Mouse (Mus musculus) CH12.LX (cell line): ENCODE measurements around the gene Msantd1. TPM values are rescaled to one million over a fixed set of nuclear protein-coding genes. Genes with fewer than 3 reads are reported as not detected.

Source experiments
- DNase-seq: peaks from one replicate; pipeline ENCODE4 v3.0.0-alpha.2; 2013; ENCODE audit errors: extremely low read depth
- H3K27ac ChIP-seq: 2 replicates; pipeline ENCODE4 v1.5.1; 2012; ENCODE audit warnings: low read depth, mild to moderate bottlenecking, control low read depth, moderate library complexity; ENCODE audit not compliant: insufficient read depth
- H3K27me3 ChIP-seq: replicated peaks from 2 replicates; pipeline ENCODE3; 2012; ENCODE audit warnings: inconsistent platforms
- H3K36me3 ChIP-seq, 2 experiments: replicated peaks in 1 of 2; 2 replicates each; pipeline versions ENCODE3 to v1.6.1; 2012; ENCODE audit warnings: inconsistent platforms in 1 of 2, low read length in 1 of 2, mild to moderate bottlenecking in 1 of 2, mixed read lengths in 1 of 2, moderate library complexity in 1 of 2; ENCODE audit not compliant: control insufficient read depth in 1 of 2, insufficient read depth in 1 of 2
- H3K4me1 ChIP-seq, 2 experiments: 2 replicates each; pipeline ENCODE4 v1.6.1; 2012; ENCODE audit warnings: inconsistent platforms in 1 of 2, moderate library complexity in 1 of 2; ENCODE audit not compliant: insufficient read depth in 2 of 2, control insufficient read depth in 1 of 2
- H3K4me2 ChIP-seq: 2 replicates; pipeline ENCODE4 v1.6.1; 2012; ENCODE audit warnings: low read depth, mild to moderate bottlenecking, control low read depth; ENCODE audit not compliant: poor library complexity, insufficient read depth, severe bottlenecking
- H3K4me3 ChIP-seq, 3 experiments: fragments of 150-350 bp in 1 of 3; sonication (generic) in 1 of 3; replicated peaks in 1 of 3; 2 replicates each; pipeline versions ENCODE3 to v1.5.1; 2011 to 2012; ENCODE audit warnings: low read depth in 2 of 3, low read length in 2 of 3, mild to moderate bottlenecking in 2 of 3, moderate library complexity in 2 of 3, control low read depth in 1 of 3, improper control_type of control experiment in 1 of 3, inconsistent platforms in 1 of 3, mixed read lengths in 1 of 3; ENCODE audit not compliant: poor library complexity in 1 of 3
- H3K79me2 ChIP-seq: replicated peaks from 2 replicates; pipeline ENCODE4 v1.6.1; 2012; ENCODE audit warnings: mild to moderate bottlenecking, moderate library complexity; ENCODE audit not compliant: control insufficient read depth, poor library complexity, insufficient read depth, severe bottlenecking; ENCODE audit errors: extremely low read depth
- H3K9ac ChIP-seq: 2 replicates; pipeline ENCODE4 v1.6.1; 2012; ENCODE audit warnings: low read depth, mild to moderate bottlenecking, control low read depth, moderate library complexity; ENCODE audit not compliant: insufficient read depth
- H3K9me3 ChIP-seq: replicated peaks from 2 replicates; pipeline ENCODE3; 2012; ENCODE audit warnings: low read length, inconsistent platforms, mixed read lengths
- BHLHE40 ChIP-seq: IDR thresholded peaks from 2 replicates; pipeline ENCODE4 v1.6.1; 2011; ENCODE audit warnings: mild to moderate bottlenecking, low read depth, low read length, improper control_type of control experiment
- CHD1 ChIP-seq: IDR thresholded peaks from 2 replicates; pipeline ENCODE4 v1.6.1; 2012; ENCODE audit warnings: low read depth, low read length, improper control_type of control experiment, inconsistent platforms
- CTCF ChIP-seq, 2 experiments: IDR thresholded peaks in 1 of 2; conservative IDR thresholded peaks in 1 of 2; 2 replicates each; pipeline ENCODE4 v1.5.1; 2011 to 2012; ENCODE audit warnings: low read depth in 2 of 2, low read length in 2 of 2, improper control_type of control experiment in 1 of 2, inconsistent platforms in 1 of 2, mild to moderate bottlenecking in 1 of 2, moderate library complexity in 1 of 2
- ELF1 ChIP-seq: IDR thresholded peaks from 2 replicates; pipeline ENCODE4 v1.6.1; 2014; ENCODE audit warnings: low read depth, mild to moderate bottlenecking, inconsistent platforms, low read length, improper control_type of control experiment
- EP300 ChIP-seq: IDR thresholded peaks from 2 replicates; pipeline ENCODE4 v1.6.1; 2011; ENCODE audit warnings: low read length, improper control_type of control experiment
- ETS1 ChIP-seq: conservative IDR thresholded peaks from 2 replicates; pipeline ENCODE4 v1.6.1; 2012; ENCODE audit warnings: low read depth, mild to moderate bottlenecking, inconsistent platforms, low read length, improper control_type of control experiment, moderate library complexity
- GABPA ChIP-seq: IDR thresholded peaks from 2 replicates; pipeline ENCODE4 v1.6.1; 2012; ENCODE audit warnings: low read depth, low read length, improper control_type of control experiment, inconsistent platforms; ENCODE audit not compliant: insufficient replicate concordance
- JUND ChIP-seq: conservative IDR thresholded peaks from 2 replicates; pipeline ENCODE4 v1.6.1; 2011; ENCODE audit warnings: low read depth, low read length, improper control_type of control experiment
- MAFK ChIP-seq: IDR thresholded peaks from 2 replicates; pipeline ENCODE4 v1.6.1; 2011; ENCODE audit warnings: low read length, improper control_type of control experiment; ENCODE audit not compliant: insufficient replicate concordance
- MAZ ChIP-seq: IDR thresholded peaks from 2 replicates; pipeline ENCODE4 v1.6.1; 2012; ENCODE audit warnings: low read depth, mild to moderate bottlenecking, inconsistent platforms, low read length, improper control_type of control experiment, moderate library complexity
- MEF2A ChIP-seq: IDR thresholded peaks from 2 replicates; pipeline ENCODE4 v1.6.1; 2014; ENCODE audit warnings: low read depth, mild to moderate bottlenecking, inconsistent platforms, low read length, improper control_type of control experiment, borderline replicate concordance
- MYC ChIP-seq: IDR thresholded peaks from 2 replicates; pipeline ENCODE4 v1.6.1; 2011; ENCODE audit warnings: low read depth, mild to moderate bottlenecking, improper control_type of control experiment, low read length
- NELFE ChIP-seq: IDR thresholded peaks from 2 replicates; pipeline ENCODE4 v1.6.1; 2011; ENCODE audit warnings: low read depth, low read length, improper control_type of control experiment
- NRF1 ChIP-seq: IDR thresholded peaks from 2 replicates; pipeline ENCODE4 v1.6.1; 2014; ENCODE audit warnings: low read depth, mild to moderate bottlenecking, inconsistent platforms, low read length, improper control_type of control experiment, moderate library complexity
- POLR2A ChIP-seq: IDR thresholded peaks from 2 replicates; pipeline ENCODE4 v1.6.1; 2011; ENCODE audit warnings: low read depth, mild to moderate bottlenecking, improper control_type of control experiment, low read length
- POLR2AphosphoS2 ChIP-seq: IDR thresholded peaks from 2 replicates; pipeline ENCODE4 v1.6.1; 2011; ENCODE audit warnings: low read depth, low read length, improper control_type of control experiment
- RAD21 ChIP-seq: IDR thresholded peaks from 2 replicates; pipeline ENCODE4 v1.6.1; 2011; ENCODE audit warnings: low read depth, mild to moderate bottlenecking, low read length, improper control_type of control experiment, moderate library complexity
- RCOR1 ChIP-seq: conservative IDR thresholded peaks from 2 replicates; pipeline ENCODE4 v1.6.1; 2012; ENCODE audit warnings: low read depth, mild to moderate bottlenecking, inconsistent platforms, low read length, improper control_type of control experiment
- SMC3 ChIP-seq: IDR thresholded peaks from 2 replicates; pipeline ENCODE4 v1.6.1; 2011; ENCODE audit warnings: low read depth, low read length, improper control_type of control experiment
- TCF12 ChIP-seq: IDR thresholded peaks from 2 replicates; pipeline ENCODE4 v1.6.1; 2014; ENCODE audit warnings: low read depth, mild to moderate bottlenecking, inconsistent platforms, low read length, improper control_type of control experiment
- USF1 ChIP-seq: IDR thresholded peaks from 2 replicates; pipeline ENCODE4 v1.6.1; 2014; ENCODE audit warnings: low read depth, mild to moderate bottlenecking, inconsistent platforms, low read length, improper control_type of control experiment
- USF2 ChIP-seq: conservative IDR thresholded peaks from 2 replicates; pipeline ENCODE4 v1.6.1; 2011; ENCODE audit warnings: low read depth, low read length, improper control_type of control experiment
- ZC3H11A ChIP-seq: IDR thresholded peaks from 2 replicates; pipeline ENCODE4 v1.6.1; 2012; ENCODE audit warnings: low read depth, mild to moderate bottlenecking, inconsistent platforms, low read length, improper control_type of control experiment
- ZKSCAN1 ChIP-seq: IDR thresholded peaks from 2 replicates; pipeline ENCODE4 v1.6.1; 2012; ENCODE audit warnings: low read depth, inconsistent platforms, low read length, improper control_type of control experiment, borderline replicate concordance
- ZMIZ1 ChIP-seq: IDR thresholded peaks from 2 replicates; pipeline ENCODE4 v1.6.1; 2012; ENCODE audit warnings: low read depth, mild to moderate bottlenecking, inconsistent platforms, low read length, improper control_type of control experiment
- ZNF384 ChIP-seq: IDR thresholded peaks from 2 replicates; pipeline ENCODE4 v1.6.1; 2012; ENCODE audit warnings: low read depth, low read length, improper control_type of control experiment, inconsistent platforms
- dilution Hi-C: fragments of 300-500 bp; cut with MboI; formaldehyde crosslinking; loops from 2 replicates; pipeline ENCODE4 v1.14.3; 2020; ENCODE audit warnings: low sequenced_read_pairs; ENCODE audit not compliant: extremely low pct_unique_long_range_greater_than_20kb, extremely low pct_ligation_motif_present
- in situ Hi-C: fragments of 300-500 bp; cut with MboI; formaldehyde crosslinking; loops from 3 replicates; pipeline ENCODE4 v1.14.3; 2019; ENCODE audit warnings: low sequenced_read_pairs, low pct_ligation_motif_present, low pct_unique_long_range_greater_than_20kb, mixed read lengths
- polyA plus RNA-seq: library from polyadenylated mRNA; unstranded; fragments of >175 nt; gene quantifications from 2 replicates; pipeline ENCODE4 v1.2.1, GENCODE M21; 2012; ENCODE audit warnings: low read depth; ENCODE audit not compliant: insufficient read length
- total RNA-seq, 2 experiments: library from RNA; depleted of rRNA; stranded (reverse); fragments of 300-350 nt in 1 of 2; fragments of >200 nt in 1 of 2; gene quantifications; 2 replicates each; pipeline ENCODE4 v1.2.3; 2012 to 2014

The Msantd1 gene
- total and polyA plus RNA-seq, 3 experiments = 0.36 to 1.1 (median 0.38) TPM

DNA sequence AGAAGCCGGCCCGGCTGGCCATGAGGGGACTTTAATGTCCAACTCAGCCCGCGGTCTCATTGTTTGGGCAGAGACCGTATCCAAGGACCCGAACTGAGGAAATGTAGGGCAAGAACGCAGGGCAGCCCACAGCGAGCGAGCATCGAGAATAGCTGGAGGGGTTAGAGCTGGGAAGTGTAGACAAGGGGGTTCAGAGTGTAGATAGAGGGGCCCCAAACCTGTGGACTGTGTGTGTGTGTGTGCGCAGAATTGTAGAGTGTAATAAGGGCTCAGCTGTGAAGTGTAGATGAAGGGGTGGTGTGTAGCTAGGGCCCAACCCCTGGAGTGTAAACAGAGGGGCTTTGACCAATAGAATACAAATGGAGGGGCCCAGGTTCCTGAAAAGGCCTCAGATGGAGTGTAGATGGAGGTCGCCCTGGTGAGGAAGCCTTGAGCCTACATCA is 42.0 kb downstream of the Msantd1 start:
- no peak for DNase-seq
- TF ChIP-seq NELFE (no peak), RCOR1 (no peak), USF1 (no peak), NRF1 (no peak), MAFK (no peak), ZC3H11A (no peak), SMC3 (no peak), GABPA (no peak), TCF12 (no peak), MEF2A (no peak), EP300 (no peak), JUND (no peak), ELF1 (no peak), USF2 (no peak)
- H3K4me3 ChIP-seq = peak overlapping the region; percentile 42 to 60 (median 57)
- H3K36me3 ChIP-seq = no peaks in the 10 kb centered on the region
- dilution Hi-C loops = no loop called here
- H3K79me2 ChIP-seq = no peaks in the 10 kb centered on the region
- H3K27me3 ChIP-seq = peaks cover 88% of the 10 kb centered on the region
- peaks cover 3 to 10% of the 10 kb centered on the region in 2 experiments; a peak in 3 of 4 replicates for H3K4me1 ChIP-seq
- no peak overlapping the region for H3K27ac ChIP-seq
- peak overlapping the region; percentile 65 for H3K9ac ChIP-seq
- peak overlapping the region; percentile 71 for H3K4me2 ChIP-seq
- in situ Hi-C loops = no loop called here
- H3K9me3 ChIP-seq = peaks cover 19% of the 10 kb centered on the region

GRCm38 (mm10) chr5:34950486-34951160 is 42.8 kb downstream of the Msantd1 start:
- peaks cover 89% of the 10 kb centered on the region for H3K27me3 ChIP-seq
- no peak overlapping the region for H3K4me3 ChIP-seq
- H3K79me2 ChIP-seq = no peaks in the 10 kb centered on the region
- dilution Hi-C loops = no loop called here
- H3K4me2 ChIP-seq = no peak overlapping the region
- no peaks in the 10 kb centered on the region for H3K36me3 ChIP-seq
- peaks cover 3 to 10% of the 10 kb centered on the region in 2 experiments; a peak in 3 of 4 replicates for H3K4me1 ChIP-seq
- TF ChIP-seq BHLHE40 (no peak), MYC (no peak), RAD21 (no peak), MAFK (no peak), GABPA (no peak), CHD1 (no peak), ETS1 (no peak), ZMIZ1 (no peak), ZC3H11A (no peak), MAZ (no peak), ZKSCAN1 (no peak), POLR2AphosphoS2 (no peak), POLR2A (no peak), USF1 (no peak), SMC3 (no peak), USF2 (no peak), CTCF (conservative IDR thresholded peaks at IDR 0.05 in 1 of 2, IDR thresholded peaks at IDR 0.05 in 1 of 2; ENCODE audit: low read depth in 2 of 2, low read length in 2 of 2) (no peak), ZNF384 (no peak)
- in situ Hi-C loops = no loop called here
- H3K9me3 ChIP-seq = peaks cover 19% of the 10 kb centered on the region
- H3K9ac ChIP-seq = no peak overlapping the region
- H3K27ac ChIP-seq = no peak overlapping the region
- DNase-seq = no peak
